Mouse (Mus musculus): Measurements from ENCODE around the gene Slc12a9.
"Not testable (repeated sequence)": the region's sequence is repeated elsewhere in the genome, so short reads cannot be mapped to it uniquely, and the experiment has no call there.

The Slc12a9 gene

GRCm38 (mm10) chr5:137286655-137287031 is 46.8 kb downstream of the Slc12a9 start:
- peak; percentile 93 for DNase-seq

GRCm38 (mm10) chr5:137285986-137286385 is 47.4 kb downstream of the Slc12a9 start:
- no peak for DNase-seq

- DNase-seq: peak; percentile 76
Observed at GRCm38 (mm10) chr5:137285045-137285444, 48.4 kb downstream of the Slc12a9 start.

GRCm38 (mm10) chr5:137284411-137284810 is 49.0 kb downstream of the Slc12a9 start:
- not testable (repeated sequence) for DNase-seq

- peak; percentile 70 for DNase-seq
Observed at GRCm38 (mm10) chr5:137277360-137278342, 55.7 kb downstream of the Slc12a9 start.

- peak; percentile 64 for DNase-seq
Observed at GRCm38 (mm10) chr5:137268131-137268910, 65.1 kb downstream of the Slc12a9 start.

- no peak for DNase-seq
Observed at GRCm38 (mm10) chr5:137264787-137265186, 68.6 kb downstream of the Slc12a9 start.

All from thymus, postnatal 4 days (tissue).